Mouse (Mus musculus) lung, embryonic 16.5 days (tissue): ENCODE data around the gene Prpf6. TPM values are rescaled to one million over a fixed set of nuclear protein-coding genes. Genes with fewer than 3 reads are reported as not detected.

ENCODE experiments used
- ATAC-seq: fragments of 200-750 bp; cut with Nextera tagmentation; 2 replicates; pipeline ENCODE4 v1.8.0; 2017; ENCODE audit warnings: low read depth, mild to moderate bottlenecking, moderate library complexity
- H3K27ac ChIP-seq: fragments of 300-500 bp; sonication (generic); 2 replicates; pipeline ENCODE4 v1.5.1; 2014; ENCODE audit warnings: mild to moderate bottlenecking, control low read depth, low read length
- H3K27me3 ChIP-seq: fragments of 300-500 bp; sonication (generic); 2 replicates; pipeline ENCODE4 v1.6.1; 2014; ENCODE audit warnings: low read depth, low read length, mixed read lengths; ENCODE audit not compliant: control insufficient read depth, insufficient read depth
- H3K36me3 ChIP-seq: fragments of 300-500 bp; sonication (generic); 2 replicates; pipeline ENCODE4 v1.6.1; 2014; ENCODE audit warnings: low read length; ENCODE audit not compliant: control insufficient read depth, insufficient read depth
- H3K4me1 ChIP-seq: fragments of 300-500 bp; sonication (generic); replicated peaks from 2 replicates; pipeline ENCODE4 v1.6.1; 2014; ENCODE audit warnings: low read length, mixed read lengths; ENCODE audit not compliant: control insufficient read depth, insufficient read depth
- H3K4me2 ChIP-seq: fragments of 300-500 bp; sonication (generic); 2 replicates; pipeline ENCODE4 v1.6.1; 2014; ENCODE audit warnings: low read depth, low read length, control low read depth
- H3K4me3 ChIP-seq: fragments of 300-500 bp; sonication (generic); 2 replicates; pipeline ENCODE4 v1.5.1; 2014; ENCODE audit warnings: mild to moderate bottlenecking, low read length, control low read depth
- H3K9ac ChIP-seq: fragments of 300-500 bp; sonication (generic); 2 replicates; pipeline ENCODE4 v1.6.1; 2014; ENCODE audit warnings: low read length, control low read depth
- H3K9me3 ChIP-seq: fragments of 300-500 bp; sonication (generic); 2 replicates; pipeline ENCODE4 v1.6.1; 2016; ENCODE audit warnings: low read length; ENCODE audit not compliant: control insufficient read depth
- WGBS: fragments of 180-500 bp; shearing (Covaris S2); extraction: QIAGEN DNeasy Blood & Tissue Kit; methylation state at CpG from one replicate; pipeline ENCODE4 v1.1.7; 2014; 5-methylcytosine and 5-hydroxymethylcytosine counted together
- polyA plus RNA-seq: library from polyadenylated mRNA; unstranded; fragments of >200 nt; fragmentation: Nextera tagmentation; extraction: Ambion mirVana; gene quantifications from 2 replicates; pipeline ENCODE4 v1.2.1, GENCODE M21; 2015

The Prpf6 gene
- polyA plus RNA-seq, 1 experiment from 2014 or later: 59.3 TPM

GRCm38 (mm10) chr2:181592231-181593041, 768 bp downstream of the Prpf6 start, which contains the start of gene Zfp512b:
TSS of gene Zfp512b (minus strand) at chr2:181592803.
- ATAC-seq: peak; percentile 84
- WGBS: under 1% methylated on average over 48 of the region's 97 CpGs
- Histone ChIP-seq H3K4me1 (peaks cover 14% of the 10 kb centered on the region), H3K27ac (peak within 1 kb of the TSS; percentile 81), H3K27me3 (no peaks in the 10 kb centered on the region), H3K9me3 (no peaks in the 10 kb centered on the region), H3K9ac (peak within 1 kb of the TSS; percentile 84), H3K4me2 (peak within 1 kb of the TSS; percentile 84), H3K36me3 (peaks cover 17% of the 10 kb centered on the region), H3K4me3 (peak within 1 kb of the TSS; percentile 94)

- Histone ChIP-seq H3K4me2 (peak overlapping the region; percentile 84), H3K9me3 (no peaks in the 10 kb centered on the region), H3K4me1 (peaks cover 14% of the 10 kb centered on the region), H3K4me3 (peak overlapping the region; percentile 94), H3K36me3 (peaks cover 17% of the 10 kb centered on the region), H3K27ac (peak overlapping the region; percentile 81), H3K9ac (peak overlapping the region; percentile 84), H3K27me3 (no peaks in the 10 kb centered on the region)
- peak; percentile 57 for ATAC-seq
- WGBS: 1% methylated on average over 6 of the region's 6 CpGs
Observed at GRCm38 (mm10) chr2:181593042-181593421, 1.4 kb downstream of the Prpf6 start.

DNA sequence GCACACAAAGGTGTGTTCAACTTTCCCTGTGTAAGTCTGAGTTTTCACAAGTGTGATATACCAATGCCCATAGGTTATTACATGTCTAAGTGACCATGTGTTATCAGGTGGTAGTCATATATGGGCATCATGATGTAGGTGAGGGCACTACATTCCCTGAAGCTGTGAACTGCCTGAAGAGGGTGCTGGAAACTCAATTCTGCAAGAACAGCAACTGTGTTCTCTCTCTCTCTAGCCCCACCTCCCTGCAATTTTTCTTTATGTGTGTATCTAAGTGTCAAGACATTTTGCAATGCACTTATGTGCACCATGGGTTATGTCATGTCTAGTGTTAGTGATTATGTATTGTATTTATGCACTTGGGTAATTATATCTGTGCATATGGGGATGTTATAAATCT, 2.3 kb downstream of the Prpf6 start:
- no peak overlapping the region for H3K9ac ChIP-seq
- no peak for ATAC-seq
- H3K4me1 ChIP-seq: peaks cover 14% of the 10 kb centered on the region
- H3K4me2 ChIP-seq: no peak overlapping the region
- H3K36me3 ChIP-seq: peaks cover 15% of the 10 kb centered on the region
- H3K27ac ChIP-seq: no peak overlapping the region
- H3K4me3 ChIP-seq: no peak overlapping the region
- H3K9me3 ChIP-seq: no peaks in the 10 kb centered on the region
- H3K27me3 ChIP-seq: peaks cover under 1% of the 10 kb centered on the region; the same call in 1 of the 2 replicates

- WGBS: 60% methylated on average over 4 of the region's 4 CpGs
- peaks cover 5% of the 10 kb centered on the region for H3K36me3 ChIP-seq
- peaks cover 18% of the 10 kb centered on the region for H3K4me1 ChIP-seq
- no peak overlapping the region for H3K4me3 ChIP-seq
- peaks cover 5% of the 10 kb centered on the region; the same call in 1 of the 2 replicates for H3K27me3 ChIP-seq
- H3K27ac ChIP-seq: no peak overlapping the region
- H3K9ac ChIP-seq: no peak overlapping the region
- ATAC-seq: no peak
- no peak overlapping the region for H3K4me2 ChIP-seq
- H3K9me3 ChIP-seq: no peaks in the 10 kb centered on the region
Observed at GRCm38 (mm10) chr2:181594946-181595696, 3.5 kb downstream of the Prpf6 start.

DNA sequence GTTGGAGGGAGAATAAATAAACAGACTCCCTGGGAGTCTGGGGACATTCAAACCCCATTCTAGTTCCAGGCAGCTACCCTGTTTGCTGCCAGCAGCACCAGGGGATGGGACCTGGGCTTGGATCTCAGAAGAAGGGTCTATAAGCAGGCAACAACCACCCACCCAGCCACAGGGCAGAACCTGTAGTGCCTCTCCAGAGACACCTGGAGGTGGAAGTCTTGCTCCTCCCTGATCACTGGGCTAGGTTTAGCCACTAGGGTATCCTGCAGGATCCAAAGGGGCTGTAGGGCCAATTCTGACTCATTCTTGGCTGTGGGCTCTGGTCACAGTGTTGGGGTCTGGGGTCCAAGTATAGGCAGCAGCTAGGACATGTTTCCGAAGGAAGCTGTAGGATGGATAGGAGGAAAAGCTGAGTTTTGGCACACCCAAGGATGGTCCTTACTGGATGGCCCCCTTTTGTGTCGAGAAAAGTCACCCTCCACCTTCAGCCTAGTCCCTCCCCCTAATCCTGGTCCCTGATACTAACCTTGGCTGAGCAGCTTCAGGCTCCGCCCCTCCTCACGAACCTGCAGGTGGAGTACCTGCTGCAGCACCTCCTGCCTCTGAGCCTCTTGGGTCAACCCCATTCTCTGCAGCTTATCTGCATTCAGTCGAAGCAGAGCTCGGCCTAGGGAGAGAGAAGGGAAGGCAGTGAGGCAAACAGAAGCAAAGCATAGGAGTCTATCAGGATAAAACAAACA, 4.7 kb downstream of the Prpf6 start:
- no peak overlapping the region for H3K4me3 ChIP-seq
- H3K36me3 ChIP-seq: no peaks in the 10 kb centered on the region
- 36% methylated on average over 6 of the region's 6 CpGs for WGBS
- no peaks in the 10 kb centered on the region for H3K9me3 ChIP-seq
- ATAC-seq: no peak
- H3K4me1 ChIP-seq: peaks cover 21% of the 10 kb centered on the region
- peak overlapping the region; percentile 18; the same call in 1 of the 2 replicates for H3K9ac ChIP-seq
- H3K27ac ChIP-seq: no peak overlapping the region
- no peak overlapping the region for H3K4me2 ChIP-seq
- peaks cover 5% of the 10 kb centered on the region; the same call in 1 of the 2 replicates for H3K27me3 ChIP-seq

GRCm38 (mm10) chr2:181597378-181598061, 5.9 kb downstream of the Prpf6 start:
- no peaks in the 10 kb centered on the region for H3K36me3 ChIP-seq
- 67% methylated on average over 7 of the region's 7 CpGs for WGBS
- H3K4me2 ChIP-seq: no peak overlapping the region

GRCm38 (mm10) chr2:181598454-181599351, 7.0 kb downstream of the Prpf6 start, which contains the start of gene Samd10:
TSS of gene Samd10 (minus strand) at chr2:181599212.
- Histone ChIP-seq H3K4me2 (peak within 1 kb of the TSS; percentile 78), H3K27me3 (peaks cover 5% of the 10 kb centered on the region; the same call in 1 of the 2 replicates), H3K36me3 (no peaks in the 10 kb centered on the region), H3K9me3 (no peaks in the 10 kb centered on the region), H3K9ac (peak within 1 kb of the TSS; percentile 81), H3K27ac (peak within 1 kb of the TSS; percentile 90), H3K4me3 (peak within 1 kb of the TSS; percentile 63), H3K4me1 (peaks cover 25% of the 10 kb centered on the region)
- peak; percentile 42 for ATAC-seq
- 3% methylated on average over 64 of the region's 71 CpGs for WGBS

More at GRCm38 (mm10) chr2:181597378-181598061, 5.9 kb downstream of the Prpf6 start:
- peaks cover 5% of the 10 kb centered on the region; the same call in 1 of the 2 replicates for H3K27me3 ChIP-seq
- no peak overlapping the region for H3K4me3 ChIP-seq
- no peak overlapping the region for H3K27ac ChIP-seq
- H3K4me1 ChIP-seq: peaks cover 25% of the 10 kb centered on the region
- peak overlapping the region; percentile 18; the same call in 1 of the 2 replicates for H3K9ac ChIP-seq
- no peaks in the 10 kb centered on the region for H3K9me3 ChIP-seq
- ATAC-seq: no peak
